Mouse (Mus musculus) forebrain, embryonic 10.5 days (tissue): ENCODE measurements around the gene Zfhx3. TPM values are rescaled to one million over a fixed set of nuclear protein-coding genes. Genes with fewer than 3 reads are reported as not detected.

Experiments
- DNase-seq: peaks from one replicate; pipeline ENCODE4 v3.0.0-alpha.2; 2017; ENCODE audit warnings: low spot score; ENCODE audit errors: extremely low spot score
- H3K27ac ChIP-seq: fragments of 300-500 bp; sonication (generic); 2 replicates; pipeline ENCODE4 v1.5.1; 2016; ENCODE audit warnings: mild to moderate bottlenecking
- H3K27me3 ChIP-seq: fragments of 300-500 bp; sonication (generic); 2 replicates; pipeline ENCODE4 v1.6.1; 2016; ENCODE audit warnings: mild to moderate bottlenecking; ENCODE audit not compliant: poor library complexity, severe bottlenecking
- H3K36me3 ChIP-seq: fragments of 300-500 bp; sonication (generic); replicated peaks from 2 replicates; pipeline ENCODE4 v1.6.1; 2016; ENCODE audit warnings: mild to moderate bottlenecking, moderate library complexity
- H3K4me1 ChIP-seq: fragments of 300-500 bp; sonication (generic); 2 replicates; pipeline ENCODE4 v1.6.1; 2016
- H3K4me3 ChIP-seq: fragments of 300-500 bp; sonication (generic); 2 replicates; pipeline ENCODE4 v1.5.1; 2016; ENCODE audit warnings: mild to moderate bottlenecking, moderate library complexity
- H3K9me3 ChIP-seq: fragments of 300-500 bp; sonication (generic); 2 replicates; pipeline ENCODE4 v1.6.1; 2016; ENCODE audit warnings: mild to moderate bottlenecking, moderate library complexity
- WGBS: fragments of 180-500 bp; shearing (Covaris S2); methylation state at CpG from one replicate; pipeline ENCODE4 v1.1.7; 2016; 5-methylcytosine and 5-hydroxymethylcytosine counted together
- polyA plus RNA-seq: library from polyadenylated mRNA; unstranded; fragments of >200 nt; fragmentation: Nextera tagmentation; extraction: Ambion mirVana; gene quantifications from 2 replicates; pipeline ENCODE4 v1.2.1, GENCODE M21; 2016

Gene Zfhx3
- polyA plus RNA-seq, 1 experiment from 2014 or later, result 11.4 TPM

DNA sequence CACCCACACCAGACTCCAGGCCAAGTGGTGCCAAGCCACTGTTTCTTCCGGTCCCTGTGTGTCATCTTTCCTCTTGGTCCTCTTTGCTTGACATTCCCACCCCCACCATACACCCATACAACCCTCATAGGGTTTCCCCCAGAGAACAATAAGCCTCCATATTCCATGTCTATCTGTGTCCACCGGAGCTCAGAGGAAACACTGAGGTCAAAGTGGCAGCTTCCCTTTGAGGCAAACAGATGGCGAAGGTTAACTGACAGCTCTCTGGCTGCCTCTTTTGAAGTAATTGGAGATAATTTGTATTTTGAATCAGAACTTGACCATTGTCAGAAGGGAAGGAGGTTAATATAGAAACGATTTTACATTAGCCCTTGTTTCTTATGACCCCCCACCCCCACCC, 292.0 kb downstream of the Zfhx3 start:
- H3K4me3 ChIP-seq, result no peak overlapping the region
- H3K36me3 ChIP-seq, result no peaks in the 10 kb centered on the region
- 56% methylated on average over 4 of the region's 4 CpGs for WGBS
- peaks cover 33% of the 10 kb centered on the region for H3K4me1 ChIP-seq
- peaks cover 11% of the 10 kb centered on the region; the same call in 1 of the 2 replicates for H3K27me3 ChIP-seq
- H3K9me3 ChIP-seq, result no peaks in the 10 kb centered on the region
- H3K27ac ChIP-seq, result peak overlapping the region; percentile 35
- DNase-seq, result no peak

- DNase-seq, result no peak
- Histone ChIP-seq H3K4me1 (peaks cover 53% of the 10 kb centered on the region), H3K9me3 (no peaks in the 10 kb centered on the region), H3K4me3 (no peak overlapping the region), H3K36me3 (no peaks in the 10 kb centered on the region), H3K27ac (no peak overlapping the region), H3K27me3 (peaks cover 11% of the 10 kb centered on the region; the same call in 1 of the 2 replicates)
- WGBS, result 89% methylated on average over 8 of the region's 8 CpGs
These were observed 294.3 kb downstream of the Zfhx3 start for GRCm38 (mm10) chr8:108236715-108237114.

DNA sequence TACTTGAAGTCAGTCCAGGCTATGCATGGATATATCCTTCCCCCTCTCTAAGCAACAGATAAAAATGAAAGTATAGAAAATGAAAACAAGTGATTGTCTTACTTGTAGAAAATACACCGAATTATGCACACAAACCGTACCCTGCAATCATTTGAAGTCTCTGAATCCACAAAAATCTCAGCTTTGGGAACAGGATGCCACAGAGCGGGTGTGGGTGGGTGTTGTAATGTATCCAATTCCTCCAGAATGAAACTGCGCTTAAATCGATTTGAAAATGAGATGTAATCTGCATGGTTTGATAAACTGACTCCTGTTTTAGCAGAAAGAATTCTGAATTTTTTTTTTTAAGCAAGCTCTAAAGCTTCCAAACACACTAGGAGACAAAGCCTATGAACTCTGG, 297.1 kb downstream of the Zfhx3 start:
- WGBS, result 89% methylated on average over 5 of the region's 5 CpGs
- no peak overlapping the region for H3K4me3 ChIP-seq
- H3K36me3 ChIP-seq, result no peaks in the 10 kb centered on the region
- DNase-seq, result no peak
- H3K9me3 ChIP-seq, result no peaks in the 10 kb centered on the region
- H3K27me3 ChIP-seq, result peaks cover 11% of the 10 kb centered on the region; the same call in 1 of the 2 replicates
- no peak overlapping the region for H3K27ac ChIP-seq
- H3K4me1 ChIP-seq, result peaks cover 60% of the 10 kb centered on the region

GRCm38 (mm10) chr8:108241041-108241690, 298.7 kb downstream of the Zfhx3 start:
- no peak overlapping the region for H3K27ac ChIP-seq
- DNase-seq, result no peak

DNA sequence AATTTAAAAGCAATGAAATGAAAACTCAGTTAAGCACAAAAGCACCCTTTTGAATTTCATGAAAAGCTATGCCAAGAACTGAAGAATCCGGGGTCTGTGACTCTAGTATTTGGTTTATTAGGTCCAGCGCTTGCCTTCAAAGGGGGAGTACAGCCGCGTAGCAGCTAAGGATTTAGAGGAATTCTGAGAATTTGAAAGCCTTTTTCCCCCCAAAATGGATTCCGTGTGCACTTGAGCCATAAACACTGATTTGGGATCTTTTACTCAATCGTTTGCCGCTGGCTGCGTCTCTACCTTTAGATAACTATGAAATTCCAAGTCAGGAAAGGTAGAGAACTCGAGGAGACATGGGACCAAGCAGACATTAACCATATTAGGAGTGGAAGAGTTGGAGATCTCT, 300.8 kb downstream of the Zfhx3 start:
- no peak for DNase-seq

More at GRCm38 (mm10) chr8:108241041-108241690, 298.7 kb downstream of the Zfhx3 start:
- Histone ChIP-seq H3K4me3 (no peak overlapping the region), H3K9me3 (no peaks in the 10 kb centered on the region), H3K4me1 (peaks cover 65% of the 10 kb centered on the region), H3K27me3 (peaks cover 7% of the 10 kb centered on the region; the same call in 1 of the 2 replicates), H3K36me3 (no peaks in the 10 kb centered on the region)
- 54% methylated on average over 19 of the region's 19 CpGs for WGBS

GRCm38 (mm10) chr8:108244636-108245494, 302.4 kb downstream of the Zfhx3 start:
- H3K27ac ChIP-seq, result peak overlapping the region; percentile 83
- H3K4me3 ChIP-seq, result peak overlapping the region; percentile 30
- 39% methylated on average over 17 of the region's 17 CpGs for WGBS
- H3K9me3 ChIP-seq, result no peaks in the 10 kb centered on the region
- no peak for DNase-seq
- no peaks in the 10 kb centered on the region for H3K36me3 ChIP-seq
- 0 out of 2 replicates have a peak, but pooled peaks cover 6% of the 10 kb centered on the region for H3K27me3 ChIP-seq
- peaks cover 84% of the 10 kb centered on the region for H3K4me1 ChIP-seq

More for the DNA sequence above, 300.8 kb downstream of the Zfhx3 start:
- H3K4me3 ChIP-seq, result no peak overlapping the region
- H3K4me1 ChIP-seq, result peaks cover 86% of the 10 kb centered on the region
- H3K27me3 ChIP-seq, result peaks cover 7% of the 10 kb centered on the region; the same call in 1 of the 2 replicates
- no peaks in the 10 kb centered on the region for H3K36me3 ChIP-seq
- no peaks in the 10 kb centered on the region for H3K9me3 ChIP-seq
- peak overlapping the region; percentile 67 for H3K27ac ChIP-seq
- 11% methylated on average over 9 of the region's 9 CpGs for WGBS

DNA sequence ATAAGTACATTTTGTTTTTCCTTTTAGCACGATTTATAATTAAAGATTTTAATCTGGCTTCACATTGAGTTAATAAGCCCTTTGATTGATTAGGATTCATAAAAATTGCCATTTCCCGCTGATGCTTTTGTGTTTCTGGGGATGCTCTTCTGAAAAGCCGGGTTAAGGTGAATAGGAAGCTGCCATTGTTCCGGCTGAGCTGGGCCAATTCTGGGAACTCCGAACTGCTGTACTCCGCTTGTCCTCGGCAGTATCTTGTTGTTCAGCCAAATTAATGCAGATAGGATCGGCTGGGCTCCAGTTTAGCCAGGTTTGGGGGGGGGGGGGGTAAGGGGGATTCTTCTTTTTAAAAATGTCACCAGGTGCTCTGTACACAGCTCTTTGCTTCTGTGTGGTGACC, 303.1 kb downstream of the Zfhx3 start:
- no peak for DNase-seq
- H3K36me3 ChIP-seq, result no peaks in the 10 kb centered on the region
- H3K4me3 ChIP-seq, result peak overlapping the region; percentile 30

GRCm38 (mm10) chr8:108246035-108246933, 303.8 kb downstream of the Zfhx3 start:
- H3K4me3 ChIP-seq, result peak overlapping the region; percentile 30
- no peaks in the 10 kb centered on the region for H3K36me3 ChIP-seq
- 0 out of 2 replicates have a peak, but pooled peaks cover 6% of the 10 kb centered on the region for H3K27me3 ChIP-seq
- no peak for DNase-seq
- H3K27ac ChIP-seq, result peak overlapping the region; percentile 83
- H3K4me1 ChIP-seq, result peaks cover 70% of the 10 kb centered on the region
- H3K9me3 ChIP-seq, result no peaks in the 10 kb centered on the region
- 29% methylated on average over 22 of the region's 22 CpGs for WGBS

More for the DNA sequence above, 303.1 kb downstream of the Zfhx3 start:
- 23% methylated on average over 8 of the region's 8 CpGs for WGBS
- H3K4me1 ChIP-seq, result peaks cover 77% of the 10 kb centered on the region
- H3K9me3 ChIP-seq, result no peaks in the 10 kb centered on the region
- H3K27me3 ChIP-seq, result 0 out of 2 replicates have a peak, but pooled peaks cover 6% of the 10 kb centered on the region
- H3K27ac ChIP-seq, result peak overlapping the region; percentile 83

GRCm38 (mm10) chr8:108246934-108247417, 304.5 kb downstream of the Zfhx3 start:
- H3K4me3 ChIP-seq, result peak overlapping the region; percentile 30
- peaks cover 63% of the 10 kb centered on the region for H3K4me1 ChIP-seq
- no peak for DNase-seq
- no peaks in the 10 kb centered on the region for H3K9me3 ChIP-seq
- 0 out of 2 replicates have a peak, but pooled peaks cover 6% of the 10 kb centered on the region for H3K27me3 ChIP-seq
- no peaks in the 10 kb centered on the region for H3K36me3 ChIP-seq
- 21% methylated on average over 7 of the region's 7 CpGs for WGBS
- H3K27ac ChIP-seq, result peak overlapping the region; percentile 83

GRCm38 (mm10) chr8:108264593-108265160, 322.2 kb downstream of the Zfhx3 start:
- 44% methylated on average over 11 of the region's 11 CpGs for WGBS
- Histone ChIP-seq H3K27ac (peak overlapping the region; percentile 1; the same call in 1 of the 2 replicates), H3K4me3 (no peak overlapping the region), H3K27me3 (peaks cover 10% of the 10 kb centered on the region; the same call in 1 of the 2 replicates), H3K36me3 (no peaks in the 10 kb centered on the region), H3K9me3 (no peaks in the 10 kb centered on the region), H3K4me1 (peaks cover 18% of the 10 kb centered on the region)
- no peak for DNase-seq

DNA sequence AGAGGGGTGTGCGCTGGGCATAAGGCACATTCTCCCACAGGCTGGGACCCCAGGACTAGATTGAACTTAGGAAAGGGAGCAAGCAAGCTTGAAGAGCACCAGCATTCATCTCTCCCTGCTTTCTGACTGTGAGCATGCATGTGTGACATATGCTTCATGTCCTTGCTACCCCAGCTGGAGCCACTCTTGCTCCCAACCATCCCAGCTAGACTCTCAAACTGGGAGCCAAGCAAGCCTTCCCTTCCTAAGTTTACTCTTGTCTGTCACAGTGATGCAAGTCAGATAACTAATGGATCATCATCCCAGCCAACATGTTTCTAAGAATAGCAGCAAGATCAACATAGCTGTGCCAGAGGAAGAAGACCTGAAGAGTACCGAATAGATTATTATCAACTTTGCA, 335.5 kb downstream of the Zfhx3 start:
- Histone ChIP-seq H3K4me3 (no peak overlapping the region), H3K27ac (no peak overlapping the region), H3K4me1 (0 out of 2 replicates have a peak, but pooled peaks cover 4% of the 10 kb centered on the region), H3K9me3 (no peaks in the 10 kb centered on the region), H3K27me3 (no peaks in the 10 kb centered on the region), H3K36me3 (no peaks in the 10 kb centered on the region)
- DNase-seq, result no peak
- 92% methylated on average over 2 of the region's 2 CpGs for WGBS
